Mouse (Mus musculus): ENCODE measurements at regions not wholly inside any gene's neighbourhood (a gene's known extent, or its start where the extent isn't known, plus 50 kb on each side); places are given as distances from the start of the nearest gene placed in this dataset.
A peak's percentile ranks its signal among the peaks of the same experiment; 100 is the strongest.

DNA sequence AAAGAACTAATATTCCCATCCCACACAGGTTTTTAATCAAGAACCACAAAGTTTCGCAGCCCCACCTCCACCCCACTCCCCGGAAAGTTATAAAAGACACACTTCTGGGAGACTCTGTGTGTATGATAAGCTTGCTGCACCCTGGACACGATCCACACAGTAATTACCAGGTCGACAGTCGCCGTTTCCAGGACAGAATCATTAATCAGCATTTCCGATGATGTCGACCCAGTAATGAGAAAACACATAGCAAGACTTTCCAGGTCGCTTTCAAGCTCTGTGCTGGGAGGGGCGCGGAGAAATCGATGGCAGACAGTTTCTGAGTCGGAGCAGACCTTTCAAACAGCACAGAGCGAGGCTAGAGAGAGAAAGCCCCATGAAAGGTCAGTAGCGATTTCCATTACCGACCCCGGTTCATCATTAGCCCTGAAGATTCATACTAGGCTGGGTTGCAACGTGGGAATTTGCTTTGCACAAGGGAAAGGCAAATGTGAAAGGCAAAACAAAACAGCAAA is 68.6 kb upstream of the Tmpo start:
- intact Hi-C loops (cut with DNase I): no loop called here
- no peak for DNase-seq (ENCODE audit: low spot score in 2 of 2)

DNA sequence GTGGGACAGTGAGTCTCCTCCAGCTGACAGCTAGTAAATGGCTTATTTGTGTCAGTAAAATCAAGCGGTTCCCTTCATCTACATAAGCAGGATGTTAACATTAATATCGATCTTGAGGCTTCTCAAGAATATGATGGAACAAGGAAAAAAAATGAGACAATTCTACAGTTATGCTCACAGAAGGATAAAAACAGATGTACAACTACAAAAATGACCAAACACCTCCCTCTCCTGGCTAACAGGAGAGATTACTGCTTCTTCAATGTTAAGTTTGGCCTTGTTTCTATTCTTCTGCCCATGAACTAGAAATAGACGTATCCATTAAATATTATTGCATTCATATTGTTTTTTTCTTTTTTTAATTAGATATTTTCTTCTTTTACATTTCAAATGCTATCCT is 63.2 kb upstream of the Tmpo start:
- no peak for DNase-seq (ENCODE audit: low spot score in 2 of 2)

DNA sequence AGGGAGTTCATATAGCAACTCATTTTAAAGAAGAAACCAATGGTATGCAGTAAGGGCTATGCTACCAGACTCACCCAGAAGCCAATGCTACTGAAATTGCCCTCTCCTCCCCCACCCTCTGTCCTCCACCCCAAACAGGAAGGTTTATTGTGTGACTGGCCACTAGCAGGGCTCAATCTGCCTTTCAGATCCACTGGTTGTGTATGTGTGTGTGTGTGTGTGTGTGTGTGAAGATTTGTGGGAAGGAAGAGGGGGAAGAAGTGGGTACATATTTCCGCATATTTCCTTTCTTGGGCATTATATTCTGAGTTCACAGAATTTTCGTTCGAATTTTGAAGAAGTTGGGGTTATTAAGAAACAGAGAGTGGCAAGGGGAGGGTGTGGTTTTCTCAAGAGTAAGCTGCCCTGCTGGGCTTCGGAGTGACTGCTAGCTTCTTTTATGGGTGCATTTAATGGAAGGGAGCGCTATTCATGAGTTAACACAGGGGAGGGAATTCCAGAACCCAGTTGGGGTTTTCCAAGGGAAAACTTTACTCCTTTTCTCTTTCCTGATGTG is 61.5 kb upstream of the Tmpo start:
- intact Hi-C loops (cut with DNase I): no loop called here
- DNase-seq (ENCODE audit: low spot score in 2 of 2): no peak

More for the DNA sequence above, 63.2 kb upstream of the Tmpo start:
- intact Hi-C loops (cut with DNase I): no loop called here

DNA sequence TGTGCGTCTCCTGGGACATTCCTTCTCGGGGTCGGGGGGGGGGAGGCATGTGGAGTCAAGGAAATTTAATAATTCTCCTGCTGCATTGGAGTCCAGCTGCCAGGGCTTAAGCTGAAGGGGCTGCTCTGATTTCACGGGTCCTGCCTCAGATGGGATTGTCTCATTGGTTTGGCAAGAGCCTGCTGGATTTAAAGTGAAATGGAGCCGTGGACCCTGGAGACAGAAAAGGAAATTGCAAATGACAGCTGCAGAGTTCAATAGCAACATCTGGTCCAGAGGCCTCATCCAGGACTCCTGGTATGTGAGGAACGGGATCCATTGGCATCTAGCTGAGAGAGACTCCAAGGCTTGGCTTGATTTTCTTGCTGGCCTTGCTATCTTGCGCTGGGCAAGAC is 60.5 kb upstream of the Tmpo start:
- intact Hi-C loops (cut with DNase I): no loop called here
- no peak for DNase-seq (ENCODE audit: low spot score in 2 of 2)

DNA sequence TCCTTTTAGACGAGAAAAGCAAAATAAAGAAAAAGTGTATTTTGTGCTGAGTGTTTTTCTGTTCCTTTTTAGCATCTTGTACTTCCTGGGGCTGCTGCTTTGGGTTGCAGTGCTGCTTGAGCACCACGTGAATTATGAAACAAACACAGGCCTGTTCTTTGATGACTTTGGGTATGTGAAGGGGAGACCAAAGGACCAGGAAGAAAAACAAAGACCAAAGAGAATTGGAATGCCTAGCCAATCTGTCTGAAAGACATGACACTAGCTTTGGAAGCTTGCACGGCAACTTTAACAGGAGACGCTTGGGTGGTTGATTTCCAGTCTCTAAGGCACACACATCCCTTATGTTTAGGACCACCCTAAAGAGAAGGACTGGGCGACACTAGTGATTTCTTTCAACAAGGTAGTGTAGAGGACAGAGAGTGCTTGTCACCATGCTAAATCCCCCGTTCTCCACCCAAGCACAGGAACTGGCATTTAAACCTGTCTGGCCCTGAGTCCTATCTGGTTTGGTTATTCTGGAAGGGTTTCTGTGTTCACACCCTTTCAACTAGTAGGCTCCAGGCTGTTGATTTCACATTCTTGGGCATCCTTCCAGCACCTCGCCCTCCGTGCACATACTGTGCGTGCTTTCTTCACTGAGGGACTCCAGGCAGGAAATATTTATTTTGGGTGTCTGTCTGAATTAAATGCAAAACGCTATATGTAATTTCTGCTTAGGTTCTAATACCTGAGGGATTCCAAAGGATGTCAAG is 59.9 kb upstream of the Tmpo start:
- intact Hi-C loops (cut with DNase I): no loop called here
- peak; percentile 34 to 37 for DNase-seq (ENCODE audit: low spot score in 2 of 2)

DNA sequence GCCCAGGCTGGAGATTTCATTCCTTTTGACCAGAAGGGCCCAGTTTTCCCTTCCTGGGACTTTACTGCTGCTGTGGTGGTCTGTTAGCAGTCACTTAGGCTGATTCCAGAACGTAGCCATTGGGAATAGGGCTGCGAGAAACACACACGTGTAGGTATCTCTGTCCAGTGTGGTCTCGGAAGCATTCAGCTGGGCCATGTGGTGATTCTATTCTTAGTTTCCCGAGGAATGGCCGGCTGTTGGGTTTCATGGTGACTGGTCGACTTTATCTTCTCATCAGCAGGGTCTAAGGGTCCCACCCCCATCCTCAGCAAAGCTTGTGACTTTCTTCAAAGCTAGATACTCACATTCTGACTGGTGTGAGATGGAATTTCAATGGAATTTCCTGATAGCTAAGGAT is 59.2 kb upstream of the Tmpo start:
- no peak for DNase-seq (ENCODE audit: low spot score in 2 of 2)
- intact Hi-C loops (cut with DNase I): no loop called here

DNA sequence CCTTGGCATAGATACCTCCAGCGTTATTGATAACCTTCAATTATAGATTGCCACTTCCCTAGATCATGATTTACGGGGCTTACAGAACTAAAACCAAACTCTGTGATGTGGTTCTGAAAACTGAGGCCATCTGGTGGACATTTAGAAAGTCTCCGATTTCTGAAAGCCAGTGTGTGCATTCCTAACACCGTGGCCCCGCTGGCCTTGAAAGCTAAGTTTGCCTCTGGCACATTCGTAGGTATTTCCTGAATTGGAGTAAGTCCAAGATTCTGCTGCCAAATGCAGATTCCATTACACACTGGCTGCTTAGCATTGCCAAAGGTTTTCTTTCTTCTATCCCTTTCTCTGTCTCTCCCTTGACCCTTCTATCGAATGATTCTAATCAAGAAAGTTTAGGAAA is 55.7 kb upstream of the Tmpo start:
- intact Hi-C loops (cut with DNase I): loop anchor here (2.0 to 5.0 kb wide), 2 partner anchors 50 to 66 kb away; no protein-coding TSS in a partner anchor

DNA sequence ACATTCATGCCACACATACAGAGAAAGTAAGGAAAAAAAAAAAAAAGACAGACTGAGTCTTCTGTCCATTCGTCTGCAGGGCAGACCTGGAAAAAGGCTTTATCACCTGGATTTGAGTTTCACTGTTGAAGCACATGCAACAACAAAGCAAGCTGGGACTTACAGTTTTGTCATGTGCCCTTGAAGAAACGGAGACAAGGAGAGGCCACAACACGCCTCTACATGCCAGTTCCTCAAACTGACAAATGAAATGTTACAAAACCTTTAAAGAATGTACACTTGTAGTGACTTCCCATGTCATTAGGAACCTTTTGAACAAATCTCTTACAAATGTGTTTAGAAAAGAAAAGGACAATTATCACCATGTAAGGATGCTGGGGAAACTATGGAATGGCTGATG is 53.6 kb upstream of the Tmpo start:
- intact Hi-C loops (cut with DNase I): loop anchor here (5.0 kb wide), 1 partner anchor 47 kb away; no protein-coding TSS in a partner anchor
- DNase-seq (ENCODE audit: low spot score in 2 of 2): no peak

More for the DNA sequence above, 55.7 kb upstream of the Tmpo start:
- peak; percentile 21 to 32 for DNase-seq (ENCODE audit: low spot score in 2 of 2)
